Mouse (Mus musculus) kidney, postnatal 0 days (tissue): ENCODE measurements around the gene S100a2. TPM values are rescaled to one million over a fixed set of nuclear protein-coding genes. Genes with fewer than 3 reads are reported as not detected.

ENCODE experiments used
- ATAC-seq: fragments of 200-750 bp; cut with Nextera tagmentation; replicated peaks from 2 replicates; pipeline ENCODE4 v1.8.0; 2017; ENCODE audit warnings: low read depth, moderate number of reproducible peaks, moderate TSS enrichment, moderate library complexity; ENCODE audit not compliant: low FRiP score
- DNase-seq: peaks from one replicate; pipeline ENCODE4 v3.0.0-alpha.2; 2016; ENCODE audit warnings: low spot score
- H3K27ac ChIP-seq: fragments of 300-500 bp; sonication (generic); 2 replicates; pipeline ENCODE4 v1.5.1; 2014; ENCODE audit warnings: mild to moderate bottlenecking
- H3K27me3 ChIP-seq: fragments of 300-500 bp; sonication (generic); 2 replicates; pipeline ENCODE4 v1.6.1; 2014; ENCODE audit warnings: low read length, mixed read lengths; ENCODE audit not compliant: insufficient read depth
- H3K36me3 ChIP-seq: fragments of 300-500 bp; sonication (generic); 2 replicates; pipeline ENCODE4 v1.6.1; 2014; ENCODE audit warnings: low read length, mixed read lengths; ENCODE audit not compliant: insufficient read depth
- H3K4me1 ChIP-seq: fragments of 300-500 bp; sonication (generic); replicated peaks from 2 replicates; pipeline ENCODE4 v1.6.1; 2014; ENCODE audit warnings: antibody characterized with exemption, low read length, mixed read lengths; ENCODE audit not compliant: insufficient read depth
- H3K4me2 ChIP-seq: fragments of 300-500 bp; sonication (generic); 2 replicates; pipeline ENCODE4 v1.6.1; 2014; ENCODE audit warnings: mild to moderate bottlenecking, low read length, moderate library complexity, mixed read lengths
- H3K4me3 ChIP-seq: fragments of 300-500 bp; sonication (generic); replicated peaks from 2 replicates; pipeline ENCODE4 v1.5.1; 2014; ENCODE audit warnings: low read depth, low read length
- H3K9ac ChIP-seq: fragments of 300-500 bp; sonication (generic); 2 replicates; pipeline ENCODE4 v1.6.1; 2014; ENCODE audit warnings: low read depth, low read length
- H3K9me3 ChIP-seq: fragments of 300-500 bp; sonication (generic); replicated peaks from 2 replicates; pipeline ENCODE4 v1.6.1; 2016; ENCODE audit warnings: low read length, inconsistent platforms, mixed read lengths
- CTCF ChIP-seq: IDR thresholded peaks from 2 replicates; pipeline ENCODE4 v1.5.1; 2016; ENCODE audit warnings: antibody characterized with exemption, low read depth, mild to moderate bottlenecking, moderate library complexity
- WGBS: fragments of 180-500 bp; shearing (Covaris S2); extraction: QIAGEN DNeasy Blood & Tissue Kit; methylation state at CpG from one replicate; pipeline ENCODE4 v1.1.7; 2014; 5-methylcytosine and 5-hydroxymethylcytosine counted together
- polyA plus RNA-seq: library from polyadenylated mRNA; unstranded; fragments of >200 nt; fragmentation: Nextera tagmentation; extraction: Ambion mirVana; gene quantifications from 2 replicates; pipeline ENCODE4 v1.2.1, GENCODE M21; 2015

Gene S100a2
- polyA plus RNA-seq, 1 experiment from 2014 or later = not detected

DNA sequence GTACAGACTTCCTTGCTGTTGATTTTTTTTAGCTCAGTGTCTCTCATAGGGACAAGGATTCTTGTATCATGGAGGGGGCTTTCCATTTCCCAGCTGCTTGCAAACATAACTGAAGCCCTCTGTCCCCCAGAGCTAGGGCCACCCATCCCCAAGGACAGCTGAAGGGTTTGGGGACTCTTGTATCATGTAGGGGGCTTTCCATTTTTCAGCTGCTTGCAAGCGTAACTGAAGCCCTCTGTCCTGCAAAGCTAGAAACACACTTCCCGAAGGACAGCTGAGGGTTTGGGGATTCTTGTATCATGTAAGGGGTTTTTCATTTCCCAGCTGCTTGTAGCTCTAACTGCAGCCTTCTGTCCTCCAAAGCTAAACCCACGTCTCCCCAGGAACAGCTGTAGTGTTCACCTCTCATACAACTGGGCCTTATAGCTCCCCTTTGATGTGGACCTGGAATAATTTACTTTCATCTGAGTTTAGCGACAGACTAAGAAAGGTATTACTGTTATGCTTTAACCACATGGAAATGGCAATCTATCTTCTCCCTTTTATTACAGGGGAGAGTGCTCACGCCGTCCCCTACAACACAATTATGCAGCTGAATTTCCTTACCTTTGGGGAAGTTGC is 29.9 kb upstream of the S100a2 start, which contains the start of gene S100a3:
S100a3 (plus strand) TSS at position 571 of the 621 bp plus-strand sequence.
- Histone ChIP-seq H3K9me3 (no peaks in the 10 kb centered on the region), H3K27ac (no peak within 1 kb of the TSS), H3K9ac (no peak within 1 kb of the TSS), H3K4me2 (no peak within 1 kb of the TSS), H3K27me3 (no peaks in the 10 kb centered on the region), H3K4me1 (no peaks in the 10 kb centered on the region), H3K4me3 (no peak within 1 kb of the TSS), H3K36me3 (no peaks in the 10 kb centered on the region)
- TF ChIP-seq CTCF = no peak
- DNase-seq (no peak), ATAC-seq (no peak)
- 62% methylated on average over 6 of the region's 6 CpGs for WGBS

DNA sequence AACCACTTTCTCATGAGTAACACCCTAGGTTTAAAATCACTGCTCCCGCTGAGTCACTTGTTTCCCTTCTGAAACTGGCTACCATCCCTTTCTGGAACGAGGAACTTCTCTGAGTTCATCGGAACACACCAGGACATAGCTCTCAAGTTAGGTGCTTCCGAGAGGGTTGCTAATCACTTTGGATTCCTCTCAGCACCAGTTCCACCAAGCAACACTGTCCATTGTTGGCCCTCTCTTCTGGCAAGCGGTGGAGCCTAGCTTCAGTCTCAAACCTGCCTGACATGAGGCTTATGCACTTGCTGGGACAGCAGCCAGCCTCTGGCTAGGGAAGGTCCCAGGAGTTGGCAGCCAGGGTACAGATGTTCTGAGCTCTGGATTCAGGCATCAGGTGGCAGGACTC is 15.4 kb upstream of the S100a2 start:
- no peak for ATAC-seq
- no peak for DNase-seq
- no peak overlapping the region for H3K4me2 ChIP-seq
- no peak overlapping the region for H3K4me3 ChIP-seq
- H3K27ac ChIP-seq = no peak overlapping the region
- H3K27me3 ChIP-seq = no peaks in the 10 kb centered on the region
- no peak overlapping the region for H3K9ac ChIP-seq
- 87% methylated on average over 5 of the region's 5 CpGs for WGBS
- H3K9me3 ChIP-seq = no peaks in the 10 kb centered on the region
- H3K36me3 ChIP-seq = no peaks in the 10 kb centered on the region
- no peaks in the 10 kb centered on the region for H3K4me1 ChIP-seq
- TF ChIP-seq CTCF = no peak

DNA sequence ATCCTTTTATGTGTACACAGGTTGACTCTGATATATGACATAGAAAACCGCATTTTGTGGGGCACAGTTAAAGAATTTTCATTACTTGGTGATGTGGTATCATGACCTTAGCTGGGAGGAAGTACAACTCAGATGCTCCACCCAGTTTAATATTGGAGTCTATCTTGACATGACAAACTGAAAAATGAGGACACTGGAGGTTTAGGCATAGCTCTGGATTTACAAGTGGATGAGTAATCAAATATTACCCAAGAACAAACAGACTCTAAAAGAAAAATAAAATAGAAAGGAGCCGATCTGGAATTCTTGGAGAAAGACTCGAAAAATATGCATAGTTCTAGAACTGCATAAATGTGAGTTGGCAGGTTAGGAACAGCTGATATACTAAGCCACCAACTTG is 14.7 kb upstream of the S100a2 start:
- H3K4me3 ChIP-seq = no peak overlapping the region
- H3K27ac ChIP-seq = no peak overlapping the region
- no peaks in the 10 kb centered on the region for H3K36me3 ChIP-seq
- no peaks in the 10 kb centered on the region for H3K27me3 ChIP-seq
- H3K4me1 ChIP-seq = no peaks in the 10 kb centered on the region
- 69% methylated on average over 3 of the region's 3 CpGs for WGBS
- DNase-seq (no peak), ATAC-seq (no peak)
- no peaks in the 10 kb centered on the region for H3K9me3 ChIP-seq
- TF ChIP-seq CTCF = no peak
- H3K4me2 ChIP-seq = no peak overlapping the region
- H3K9ac ChIP-seq = no peak overlapping the region

DNA sequence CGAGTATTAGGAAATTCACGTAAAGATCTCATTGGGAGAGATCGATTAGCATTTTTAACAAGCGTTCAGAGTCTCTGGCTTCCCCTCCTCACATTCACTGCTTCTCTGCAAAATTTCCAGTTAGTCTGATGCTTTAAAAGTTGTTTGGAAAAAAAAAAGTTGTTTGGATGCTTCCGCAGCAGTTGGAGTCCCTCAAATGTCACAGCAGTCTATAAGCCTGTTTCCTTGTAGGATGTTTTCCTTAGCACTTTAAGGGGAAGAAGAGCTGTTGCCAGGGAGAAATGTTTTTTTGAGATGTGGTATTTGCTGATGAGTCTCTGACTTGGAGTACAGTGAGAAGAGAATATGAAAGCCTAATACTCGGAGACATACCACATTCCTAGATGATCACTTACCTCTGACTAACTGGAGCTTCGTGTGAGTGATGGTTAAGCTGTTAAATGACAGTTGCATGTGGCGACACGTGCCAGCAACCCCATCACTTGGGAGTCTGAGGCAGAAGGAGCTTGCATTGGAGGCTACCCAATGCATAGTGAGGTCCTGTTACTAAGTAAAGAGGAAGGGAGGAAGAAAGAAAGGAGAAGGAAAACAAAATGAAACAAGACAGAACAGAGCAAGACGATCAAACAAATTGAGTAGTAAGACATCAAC is 13.6 kb upstream of the S100a2 start:
- Histone ChIP-seq H3K27me3 (no peaks in the 10 kb centered on the region), H3K36me3 (no peaks in the 10 kb centered on the region), H3K4me1 (no peaks in the 10 kb centered on the region), H3K27ac (peak overlapping the region; percentile 55; the same call in 1 of the 2 replicates), H3K9ac (no peak overlapping the region), H3K9me3 (no peaks in the 10 kb centered on the region), H3K4me3 (no peak overlapping the region), H3K4me2 (0 out of 2 replicates have a peak overlapping the region, but pooled peaks have one; percentile 8)
- no peak for TF ChIP-seq CTCF
- WGBS = 61% methylated on average over 10 of the region's 10 CpGs
- ATAC-seq (no peak), DNase-seq (peak; percentile 87)

DNA sequence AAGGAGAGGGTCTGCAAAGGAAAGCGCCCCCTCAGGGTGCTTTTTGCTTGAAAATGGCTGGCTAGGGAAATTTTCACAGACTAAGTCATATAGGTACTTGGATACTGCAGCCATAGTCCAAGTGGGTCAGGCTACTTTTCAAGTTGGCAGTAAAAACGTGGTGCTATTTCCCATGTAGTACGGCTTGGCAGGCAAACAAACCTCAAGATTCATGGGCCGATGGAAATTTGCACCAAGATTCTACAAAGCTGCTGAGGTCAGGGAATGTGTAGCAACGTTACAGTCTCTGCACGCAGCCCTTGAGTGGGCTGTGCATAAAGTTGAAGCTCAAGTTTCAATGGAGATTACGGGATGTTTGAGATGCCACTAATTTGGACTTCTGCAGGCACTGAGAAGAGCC is 10.6 kb upstream of the S100a2 start:
- Histone ChIP-seq H3K9ac (no peak overlapping the region), H3K36me3 (no peaks in the 10 kb centered on the region), H3K4me3 (no peak overlapping the region), H3K27me3 (no peaks in the 10 kb centered on the region), H3K4me2 (no peak overlapping the region), H3K9me3 (no peaks in the 10 kb centered on the region), H3K4me1 (no peaks in the 10 kb centered on the region), H3K27ac (no peak overlapping the region)
- ATAC-seq = no peak
- WGBS = 23% methylated on average over 7 of the region's 7 CpGs
- peak; percentile 65 for DNase-seq
- TF ChIP-seq CTCF = no peak

DNA sequence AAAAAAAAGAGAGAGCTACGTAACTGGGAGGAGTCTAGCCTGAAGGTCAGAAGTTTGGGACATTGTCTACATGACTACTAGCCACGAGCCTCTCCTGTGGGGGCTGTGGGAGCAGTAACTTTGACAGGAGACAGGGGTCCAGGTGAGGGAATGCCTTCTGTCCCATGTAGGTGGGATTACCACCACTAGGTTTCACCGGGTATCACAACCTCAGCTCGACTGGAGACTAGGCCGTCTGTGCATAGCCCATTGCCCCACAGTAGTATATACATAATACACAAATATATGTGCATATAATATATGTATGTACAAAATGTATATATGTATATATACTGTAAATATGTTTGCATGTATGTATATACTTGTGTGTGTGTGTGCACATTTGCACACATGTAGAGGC is 8.9 kb upstream of the S100a2 start:
- ATAC-seq = no peak

More for the DNA sequence above, 8.9 kb upstream of the S100a2 start:
- H3K9me3 ChIP-seq = no peaks in the 10 kb centered on the region
- H3K36me3 ChIP-seq = no peaks in the 10 kb centered on the region
- no peak overlapping the region for H3K4me3 ChIP-seq
- no peak overlapping the region for H3K27ac ChIP-seq
- no peak overlapping the region for H3K4me2 ChIP-seq
- no peak overlapping the region for H3K9ac ChIP-seq
- H3K4me1 ChIP-seq = no peaks in the 10 kb centered on the region
- DNase-seq = no peak
- no peak for TF ChIP-seq CTCF
- WGBS = 93% methylated on average over 5 of the region's 5 CpGs
- H3K27me3 ChIP-seq = no peaks in the 10 kb centered on the region
